ENCODE assay signal across 8 mouse cellular contexts in the genomic region with DNA sequence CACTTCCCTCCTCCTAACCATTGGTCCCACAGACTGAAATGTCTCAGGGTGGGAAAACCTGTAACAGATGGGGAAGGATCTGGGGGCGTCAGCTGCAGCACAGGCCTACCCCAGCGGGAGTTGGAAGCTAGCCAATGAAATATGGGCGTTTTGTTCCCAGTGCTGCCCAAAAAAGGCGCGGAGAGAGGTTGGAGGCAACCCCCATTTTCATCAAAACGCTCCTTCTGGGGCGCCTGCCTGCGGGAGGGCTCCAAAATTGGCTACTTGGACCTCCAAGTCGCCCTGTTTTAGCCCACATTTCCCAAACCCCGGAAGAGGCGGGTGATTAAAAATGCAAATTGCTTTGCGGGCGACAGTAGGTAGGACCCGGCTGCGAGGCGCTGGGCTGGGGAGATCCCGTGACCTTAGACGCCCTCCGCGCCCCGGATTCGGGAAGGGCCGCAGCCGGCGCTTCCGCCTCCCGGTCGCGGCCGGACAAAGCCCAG. TPM values are rescaled to one million over a fixed set of nuclear protein-coding genes. Genes with fewer than 3 reads are reported as not detected.
A peak's percentile ranks its signal among the peaks of the same experiment; 100 is the strongest.
DNase-seq lines count a peak whose midpoint lies in the region; ATAC-seq and TF ChIP-seq lines count a peak whose summit lies in the region.

No protein-coding gene starts in this region.

- TF ChIP-seq POLR2A in lung, adult 2 months (IDR thresholded peaks at IDR 0.05; ENCODE audit: borderline replicate concordance, extremely low read depth, low read depth, low read length): no peak

- no peaks in the 10 kb centered on the region for H3K27me3 ChIP-seq in forebrain, postnatal 0 days (ENCODE audit: insufficient read depth, low read length)
- peaks cover 20% of the 10 kb centered on the region for H3K27me3 ChIP-seq in midbrain, embryonic 13.5 days

- no peaks in the 10 kb centered on the region for H3K36me3 ChIP-seq in forebrain, postnatal 0 days (ENCODE audit: insufficient read depth)
- H3K36me3 ChIP-seq in midbrain, embryonic 13.5 days: no peaks in the 10 kb centered on the region

- peak overlapping the region; percentile 93 for H3K9ac ChIP-seq in forebrain, postnatal 0 days
- H3K9ac ChIP-seq in midbrain, embryonic 13.5 days (replicated peaks): peak overlapping the region; percentile 77

- TF ChIP-seq CTCF in lung, adult 2 months (IDR thresholded peaks at IDR 0.05; ENCODE audit: insufficient read depth, low read length): no peak
- TF ChIP-seq CTCF in forebrain, postnatal 0 days (IDR thresholded peaks at IDR 0.05; ENCODE audit: low read depth): no peak
- TF ChIP-seq CTCF in left cerebral cortex, adult 2 months (IDR thresholded peaks at IDR 0.05): no peak

- intact Hi-C loops in left cerebral cortex, adult 2 months (cut with DNase I): loop anchor here (1.0 to 5.0 kb wide), 7 partner anchors 19 to 356 kb away; a partner anchor contains a TSS

- under 1% methylated on average over 29 of the region's 30 CpGs for WGBS in lung, adult 2 months
- 2% methylated on average over 30 of the region's 30 CpGs for WGBS in forebrain, postnatal 0 days
- under 1% methylated on average over 30 of the region's 30 CpGs for WGBS in midbrain, embryonic 13.5 days

- peak overlapping the region; percentile 83 for H3K4me2 ChIP-seq in forebrain, postnatal 0 days (ENCODE audit: low read depth)
- H3K4me2 ChIP-seq in midbrain, embryonic 13.5 days (replicated peaks): peak overlapping the region; percentile 88

- ATAC-seq in forebrain, postnatal 0 days: peak; percentile 2; the same call in 1 of the 2 replicates
- ATAC-seq in midbrain, embryonic 13.5 days: peak; percentile 3

- H3K4me1 ChIP-seq in lung, adult 2 months (ENCODE audit: control insufficient read depth, insufficient read depth, low read length): peaks cover 4% of the 10 kb centered on the region; the same call in 1 of the 2 replicates
- 0 out of 2 replicates have a peak, but pooled peaks cover 4% of the 10 kb centered on the region for H3K4me1 ChIP-seq in forebrain, postnatal 0 days (ENCODE audit: insufficient read depth)
- peaks cover 46% of the 10 kb centered on the region for H3K4me1 ChIP-seq in midbrain, embryonic 13.5 days (replicated peaks)

- H3K9me3 ChIP-seq in forebrain, postnatal 0 days (ENCODE audit: low read length): no peaks in the 10 kb centered on the region
- H3K9me3 ChIP-seq in midbrain, embryonic 13.5 days: no peaks in the 10 kb centered on the region

- H3K27ac ChIP-seq in forebrain, postnatal 0 days (ENCODE audit: low read depth, low read length): peak overlapping the region; percentile 95
- peak overlapping the region; percentile 97 for H3K27ac ChIP-seq in left cerebral cortex, adult 2 months
- peak overlapping the region; percentile 85 for H3K27ac ChIP-seq in midbrain, embryonic 13.5 days

- no peak for DNase-seq in lung, adult 2 months
- no peak for DNase-seq in lung, postnatal 10 days
- DNase-seq in cerebellum, adult 18-20 months: peak; percentile 75 to 81
- DNase-seq in forebrain, postnatal 0 days: peak; percentile 82
- DNase-seq in left cerebral cortex, adult 2 months (ENCODE audit: extremely low spot score in 1 of 2, low spot score in 2 of 2): peak; percentile 80 to 87
- DNase-seq in telencephalon, adult 2 months (ENCODE audit: low read depth, low spot score): peak; percentile 90
- no peak for DNase-seq in gastrocnemius, adult 18-20 months (ENCODE audit: low spot score)

- peak overlapping the region; percentile 76 for H3K4me3 ChIP-seq in lung, adult 2 months (replicated peaks; ENCODE audit: extremely low read depth, low read depth, low read length)
- peak overlapping the region; percentile 82 for H3K4me3 ChIP-seq in forebrain, postnatal 0 days (ENCODE audit: low read depth, low read length)
- H3K4me3 ChIP-seq in left cerebral cortex, adult 2 months: peak overlapping the region; percentile 82
- peak overlapping the region; percentile 56 for H3K4me3 ChIP-seq in midbrain, embryonic 13.5 days (replicated peaks)

RNA-seq across cellular contexts. Expression of a gene that starts 1.8 kb away (rescaled TPM):
- polyA plus RNA-seq in lung, adult 2 months (2012; rRNA removed): 81.2 and 85.4 TPM in 2 replicates
- 57.5 and 58.3 TPM in 2 replicates for total RNA-seq in forebrain, postnatal 0 days (2014; rRNA removed)
- 38.7 and 43.7 TPM in 2 replicates for polyA plus RNA-seq in forebrain, postnatal 0 days (2015; fragmentation: Nextera tagmentation; extraction: Ambion mirVana)
- 100 to 1,000 TPM; 101 to 116 TPM for total RNA-seq in left cerebral cortex, adult 2 months (2021)
- 21.8 and 26.5 TPM in 2 replicates for polyA plus RNA-seq in midbrain, embryonic 13.5 days (2015; fragmentation: Nextera tagmentation; extraction: Ambion mirVana)
- 10 to 100 TPM in 1 of 2 experiments, 1 to 10 TPM in 1; 7.2 to 12.4 TPM for total RNA-seq in gastrocnemius, adult 18-20 months (2021)

Comparison
In these comparisons a context has a peak if more than half of its experiments do, and no peak if none do; other contexts are left out.
1. DNase-seq: peak in cerebellum, adult 18-20 months (2 of 2), forebrain, postnatal 0 days (single experiment), left cerebral cortex, adult 2 months (2 of 2) and telencephalon, adult 2 months (single experiment); none in lung, adult 2 months (single experiment), lung, postnatal 10 days (single experiment) and gastrocnemius, adult 18-20 months (single experiment).
2. Peak in every context shown above with its lines, with median percentiles within 50 percentile points of each other: H3K4me3 ChIP-seq and H3K27ac ChIP-seq.